Mouse (Mus musculus) heart, adult 2 months (tissue): ENCODE data around the gene Clcn2. TPM values are rescaled to one million over a fixed set of nuclear protein-coding genes. Genes with fewer than 3 reads are reported as not detected.

Source experiments
- DNase-seq, 2 experiments: peaks; one replicate each; pipeline ENCODE4 v3.0.0; 2021
- H3K27ac ChIP-seq: fragments of 200-600 bp; 2 replicates; pipeline ENCODE4 v1.8.1; 2022
- H3K27me3 ChIP-seq: fragments of 200-500 bp; 2 replicates; pipeline ENCODE4 v1.6.1; 2012; ENCODE audit warnings: mild to moderate bottlenecking, low read length, inconsistent platforms, mixed read lengths; ENCODE audit not compliant: control insufficient read depth, insufficient read depth
- H3K36me3 ChIP-seq: fragments of 200-500 bp; 2 replicates; pipeline ENCODE4 v1.6.1; 2012; ENCODE audit warnings: low read length, inconsistent platforms; ENCODE audit not compliant: control insufficient read depth, insufficient read depth
- H3K4me1 ChIP-seq: fragments of 200-500 bp; 2 replicates; pipeline ENCODE4 v1.6.1; 2011; ENCODE audit warnings: low read length; ENCODE audit not compliant: control insufficient read depth, insufficient read depth
- H3K4me3 ChIP-seq: fragments of 200-600 bp; 2 replicates; pipeline ENCODE4 v1.8.1; 2022
- H3K79me2 ChIP-seq: fragments of 200-500 bp; replicated peaks from 2 replicates; pipeline ENCODE4 v1.6.1; 2012; ENCODE audit warnings: mild to moderate bottlenecking, inconsistent platforms, low read length, moderate library complexity, mixed read lengths; ENCODE audit not compliant: control insufficient read depth, insufficient read depth
- H3K9ac ChIP-seq: fragments of 200-500 bp; 2 replicates; pipeline ENCODE4 v1.6.1; 2012; ENCODE audit warnings: low read depth, mild to moderate bottlenecking, control low read depth, inconsistent platforms, low read length, mixed read lengths
- CTCF ChIP-seq: fragments of 200-600 bp; IDR thresholded peaks from 2 replicates; pipeline ENCODE4 v1.8.1; 2022; ENCODE audit warnings: antibody characterized with exemption, mild to moderate bottlenecking, moderate library complexity
- EP300 ChIP-seq: fragments of 200-500 bp; IDR thresholded peaks from 2 replicates; pipeline ENCODE4 v1.6.1; 2011; ENCODE audit warnings: low read depth, low read length, control low read depth; ENCODE audit not compliant: insufficient read depth
- POLR2A ChIP-seq: fragments of 200-500 bp; IDR thresholded peaks from 2 replicates; pipeline ENCODE4 v1.6.1; 2011; ENCODE audit warnings: mild to moderate bottlenecking, low read depth, low read length, control low read depth; ENCODE audit not compliant: insufficient read depth
- WGBS: fragments of 180-500 bp; shearing (Covaris S2); methylation state at CpG from one replicate; pipeline ENCODE4 v1.1.7; 2018; 5-methylcytosine and 5-hydroxymethylcytosine counted together
- intact Hi-C: fragments of 180-260 bp; cut with DNase I; formaldehyde crosslinking; loops from one replicate; pipeline ENCODE4 v1.15.1; 2025
- polyA plus RNA-seq: library from polyadenylated mRNA; depleted of rRNA; stranded (reverse); fragments of >200 nt; gene quantifications from 2 replicates; pipeline ENCODE4 v1.2.3, GENCODE M21; 2012
- total RNA-seq, 2 experiments: library from RNA; stranded (reverse); gene quantifications; 2 replicates each; pipeline ENCODE4 v1.2.3; 2021

Gene Clcn2
- total and polyA plus RNA-seq, 3 experiments = 1.3 to 8.0 (median 1.8) TPM

GRCm38 (mm10) chr16:20701729-20702521 is 15.6 kb downstream of the Clcn2 start:
- H3K36me3 ChIP-seq = no peaks in the 10 kb centered on the region
- 72% methylated on average over 12 of the region's 12 CpGs for WGBS
- intact Hi-C loops = no loop called here
- no peak overlapping the region for H3K27ac ChIP-seq
- H3K27me3 ChIP-seq = no peaks in the 10 kb centered on the region
- H3K4me3 ChIP-seq = no peak overlapping the region
- DNase-seq = no peak
- TF ChIP-seq EP300 (no peak), CTCF (no peak), POLR2A (no peak)
- no peaks in the 10 kb centered on the region for H3K4me1 ChIP-seq
- H3K79me2 ChIP-seq = no peaks in the 10 kb centered on the region
- H3K9ac ChIP-seq = no peak overlapping the region

GRCm38 (mm10) chr16:20701316-20701715 is 16.2 kb downstream of the Clcn2 start:
- Histone ChIP-seq H3K4me3 (no peak overlapping the region), H3K79me2 (no peaks in the 10 kb centered on the region), H3K27me3 (no peaks in the 10 kb centered on the region), H3K4me1 (no peaks in the 10 kb centered on the region), H3K9ac (no peak overlapping the region), H3K27ac (no peak overlapping the region), H3K36me3 (no peaks in the 10 kb centered on the region)
- intact Hi-C loops = no loop called here
- TF ChIP-seq EP300 = no peak
- TF ChIP-seq CTCF = no peak
- no peak for TF ChIP-seq POLR2A
- no peak for DNase-seq
- WGBS = 78% methylated on average over 7 of the region's 7 CpGs

GRCm38 (mm10) chr16:20700036-20700435 is 17.5 kb downstream of the Clcn2 start:
- H3K9ac ChIP-seq = no peak overlapping the region
- DNase-seq = no peak
- H3K4me3 ChIP-seq = no peak overlapping the region
- no peaks in the 10 kb centered on the region for H3K27me3 ChIP-seq
- TF ChIP-seq POLR2A (no peak), CTCF (no peak), EP300 (no peak)
- H3K79me2 ChIP-seq = no peaks in the 10 kb centered on the region
- H3K4me1 ChIP-seq = peaks cover 6% of the 10 kb centered on the region
- peaks cover 4% of the 10 kb centered on the region; the same call in 1 of the 2 replicates for H3K36me3 ChIP-seq
- intact Hi-C loops = no loop called here
- H3K27ac ChIP-seq = no peak overlapping the region
- 54% methylated on average over 5 of the region's 5 CpGs for WGBS

- Histone ChIP-seq H3K79me2 (no peaks in the 10 kb centered on the region), H3K36me3 (peaks cover 4% of the 10 kb centered on the region; the same call in 1 of the 2 replicates), H3K27ac (no peak overlapping the region), H3K9ac (no peak overlapping the region), H3K4me1 (peaks cover 12% of the 10 kb centered on the region), H3K4me3 (no peak overlapping the region), H3K27me3 (no peaks in the 10 kb centered on the region)
- intact Hi-C loops = no loop called here
- no peak for DNase-seq
- no peak for TF ChIP-seq EP300
- TF ChIP-seq CTCF = no peak
- 76% methylated on average over 5 of the region's 5 CpGs for WGBS
These were observed 18.3 kb downstream of the Clcn2 start for GRCm38 (mm10) chr16:20699266-20699665.

GRCm38 (mm10) chr16:20695622-20696323 is 21.8 kb downstream of the Clcn2 start:
- Histone ChIP-seq H3K27ac (peak overlapping the region; percentile 73), H3K36me3 (peaks cover 4% of the 10 kb centered on the region; the same call in 1 of the 2 replicates), H3K4me1 (peaks cover 16% of the 10 kb centered on the region), H3K4me3 (peak overlapping the region; percentile 48), H3K27me3 (no peaks in the 10 kb centered on the region), H3K9ac (peak overlapping the region; percentile 61), H3K79me2 (no peaks in the 10 kb centered on the region)
- WGBS = 3% methylated on average over 46 of the region's 46 CpGs
- TF ChIP-seq EP300 (no peak), POLR2A (no peak), CTCF (no peak)
- intact Hi-C loops = no loop called here
- peak; percentile 89 to 90 for DNase-seq

GRCm38 (mm10) chr16:20694781-20695180 is 22.8 kb downstream of the Clcn2 start:
- H3K4me1 ChIP-seq = peaks cover 16% of the 10 kb centered on the region
- peak overlapping the region; percentile 48; the same call in 1 of the 2 replicates for H3K4me3 ChIP-seq
- H3K79me2 ChIP-seq = no peaks in the 10 kb centered on the region
- peak overlapping the region; percentile 37; the same call in 1 of the 2 replicates for H3K9ac ChIP-seq
- peak; percentile 58 to 67 for DNase-seq
- TF ChIP-seq EP300 (no peak), POLR2A (peak; percentile 63)
- no peaks in the 10 kb centered on the region for H3K27me3 ChIP-seq
- WGBS = 14% methylated on average over 8 of the region's 8 CpGs
- peak overlapping the region; percentile 73 for H3K27ac ChIP-seq
- intact Hi-C loops = no loop called here
- H3K36me3 ChIP-seq = peaks cover 4% of the 10 kb centered on the region; the same call in 1 of the 2 replicates
